Mouse (Mus musculus): Measurements from ENCODE around the gene Gxylt2. TPM values are rescaled to one million over a fixed set of nuclear protein-coding genes. Genes with fewer than 3 reads are reported as not detected.

Gxylt2 gene
- under 1 TPM; 0.66 to 0.67 TPM for total RNA-seq (2021)
- long read RNA-seq, experiment 1, full-length matches to known transcripts: 1 of 1 reads
- long read RNA-seq, experiment 1, partial matches to known transcripts: 0 of 1 reads
- long read RNA-seq, experiment 1, other reads (novel, unspliced or antisense): 0 of 1 reads
- long read RNA-seq, experiment 2, partial matches to known transcripts: 1 of 2 reads
- long read RNA-seq, experiment 2, other reads (novel, unspliced or antisense): 1 of 2 reads

DNA sequence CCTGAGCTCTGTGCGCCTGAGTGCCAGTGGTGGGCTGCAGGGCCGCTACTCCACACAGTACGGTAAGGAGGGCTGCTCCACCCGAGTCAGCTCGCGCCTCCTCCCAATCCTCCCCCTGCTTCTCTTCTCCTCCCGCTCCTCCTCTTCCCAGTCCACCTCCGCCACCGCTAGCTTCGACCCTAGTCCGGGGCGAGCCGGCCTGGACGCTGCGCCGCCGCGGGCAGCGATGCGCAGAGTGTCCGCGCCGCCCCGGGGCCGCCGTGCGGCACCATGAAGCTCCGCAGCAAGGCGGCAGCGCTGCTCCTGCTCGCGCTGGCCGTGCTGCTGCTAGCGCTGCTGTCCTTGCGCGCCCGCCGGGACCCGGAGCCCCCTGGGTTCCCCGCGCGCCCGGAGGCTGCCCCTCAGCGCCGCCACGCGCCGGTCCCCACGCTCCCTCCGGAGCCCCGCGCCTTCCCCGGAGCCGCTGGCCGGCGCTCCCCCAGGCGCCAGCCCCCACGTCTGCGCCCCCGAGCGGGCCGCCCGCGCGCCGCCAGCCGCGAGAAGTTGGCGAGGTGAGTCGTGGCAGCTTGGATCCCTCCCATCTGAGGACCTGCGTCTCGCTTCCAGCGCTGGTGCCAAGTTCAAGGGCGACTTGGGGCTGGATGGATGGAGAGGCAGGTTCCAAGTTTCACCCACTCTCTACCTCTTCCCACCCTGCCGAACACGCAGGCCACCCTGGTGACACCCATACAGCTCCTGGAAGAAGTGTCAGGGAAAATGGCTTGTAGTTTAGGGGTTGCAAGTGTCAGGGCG lies at the start of gene Gxylt2:
Gene Gxylt2 (plus strand): TSS at position 161 of the 792 bp plus-strand sequence.
- TF ChIP-seq CTCF (IDR thresholded peaks at IDR 0.05): peak; percentile 14; the same call in 1 of the 2 replicates
- DNase-seq: peak; percentile 61
- peak within 1 kb of the TSS; percentile 56 for H3K27ac ChIP-seq
- intact Hi-C loops (cut with DNase I): no loop called here
- peak within 1 kb of the TSS; percentile 73 for H3K4me3 ChIP-seq

DNA sequence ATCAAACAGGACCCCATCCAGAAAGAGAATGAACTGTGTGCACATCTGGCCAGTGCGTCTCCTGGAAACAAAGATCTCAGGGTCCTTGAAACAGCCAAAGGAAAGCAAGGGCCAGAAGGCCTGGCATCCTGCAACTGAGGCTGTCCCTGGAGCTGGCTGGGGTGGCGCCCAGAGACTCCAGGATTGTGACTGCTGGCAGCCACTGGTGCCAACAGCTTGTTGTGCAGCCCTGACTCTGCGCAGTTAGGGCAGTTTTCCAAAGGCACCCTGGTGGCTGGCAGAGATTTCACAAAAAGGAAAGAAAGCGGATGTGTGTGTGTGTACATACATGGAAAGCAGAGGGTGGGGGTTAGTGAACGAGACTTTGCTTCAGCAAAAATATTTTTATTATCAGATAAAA lies 44.1 kb upstream of the Gxylt2 start:
- H3K27ac ChIP-seq: no peak overlapping the region
- peak overlapping the region; percentile 21 for H3K4me3 ChIP-seq
- peak; percentile 86 for DNase-seq
- TF ChIP-seq CTCF (IDR thresholded peaks at IDR 0.05): peak; percentile 45
- intact Hi-C loops (cut with DNase I): no loop called here

GRCm38 (mm10) chr6:100662224-100662623 lies 42.3 kb upstream of the Gxylt2 start:
- no peak overlapping the region for H3K27ac ChIP-seq
- intact Hi-C loops (cut with DNase I): no loop called here
- no peak for DNase-seq
- no peak overlapping the region for H3K4me3 ChIP-seq
- no peak for TF ChIP-seq CTCF (IDR thresholded peaks at IDR 0.05)

DNA sequence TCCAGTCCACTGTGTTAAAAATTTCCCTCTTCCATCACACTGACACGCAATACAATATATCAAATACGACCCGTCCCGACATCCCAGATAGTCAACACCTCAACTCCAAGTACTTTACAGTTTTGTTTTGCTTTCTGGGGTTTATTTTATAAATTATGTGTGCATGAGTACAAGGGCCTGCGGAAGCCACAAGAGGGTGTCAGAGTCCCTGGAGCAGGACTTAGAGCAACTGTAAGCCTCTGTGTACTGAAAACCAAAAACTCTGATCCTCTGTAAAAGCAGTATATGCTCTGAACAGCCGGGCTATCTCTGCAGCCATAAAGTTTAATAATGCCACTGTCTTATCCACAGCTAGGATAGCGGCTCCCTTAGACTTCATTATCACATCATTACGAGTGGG lies 36.9 kb upstream of the Gxylt2 start:
- no peak overlapping the region for H3K4me3 ChIP-seq

DNA sequence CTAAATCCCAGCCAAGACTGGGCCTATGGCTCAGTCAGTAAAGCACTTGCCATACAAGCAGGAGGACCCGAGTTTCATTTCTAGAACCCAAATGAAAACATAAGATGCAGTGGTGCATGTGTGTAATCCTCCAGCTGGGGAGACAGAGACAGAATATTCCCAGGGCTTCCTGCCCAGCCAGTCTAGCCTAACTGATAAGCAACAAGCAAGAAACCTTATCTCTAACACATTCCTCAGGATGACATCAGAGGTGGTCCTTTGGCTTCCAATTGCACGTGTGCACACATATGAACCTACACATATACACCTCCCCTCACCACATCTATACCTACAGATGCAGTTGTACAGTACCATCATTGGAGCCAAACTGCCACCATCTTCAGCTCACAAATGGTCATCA lies 35.7 kb upstream of the Gxylt2 start:
- DNase-seq: no peak
- no peak for TF ChIP-seq CTCF (IDR thresholded peaks at IDR 0.05)
- H3K4me3 ChIP-seq: no peak overlapping the region
- intact Hi-C loops (cut with DNase I): no loop called here
- no peak overlapping the region for H3K27ac ChIP-seq

More for the DNA sequence above, 36.9 kb upstream of the Gxylt2 start:
- H3K27ac ChIP-seq: no peak overlapping the region
- DNase-seq: no peak
- intact Hi-C loops (cut with DNase I): no loop called here
- TF ChIP-seq CTCF (IDR thresholded peaks at IDR 0.05): peak; percentile 3; the same call in 1 of the 2 replicates

- intact Hi-C loops (cut with DNase I): no loop called here
- Histone ChIP-seq H3K27ac (peak overlapping the region; percentile 78), H3K4me3 (peak overlapping the region; percentile 85)
- TF ChIP-seq CTCF (IDR thresholded peaks at IDR 0.05): peak; percentile 19; the same call in 1 of the 2 replicates
- peak; percentile 54 for DNase-seq
Measured at GRCm38 (mm10) chr6:100670370-100670841, 34.1 kb upstream of the Gxylt2 start.

- intact Hi-C loops (cut with DNase I): no loop called here
- peak; percentile 91 for DNase-seq
- Histone ChIP-seq H3K27ac (peak within 1 kb of the TSS; percentile 78), H3K4me3 (peak within 1 kb of the TSS; percentile 85)
- TF ChIP-seq CTCF (IDR thresholded peaks at IDR 0.05): peak; percentile 23; the same call in 1 of the 2 replicates
Measured at GRCm38 (mm10) chr6:100670880-100671344, 33.6 kb upstream of the Gxylt2 start, which contains the start of gene Shq1. Gene Shq1 (minus strand): TSS chr6:100671157.

DNA sequence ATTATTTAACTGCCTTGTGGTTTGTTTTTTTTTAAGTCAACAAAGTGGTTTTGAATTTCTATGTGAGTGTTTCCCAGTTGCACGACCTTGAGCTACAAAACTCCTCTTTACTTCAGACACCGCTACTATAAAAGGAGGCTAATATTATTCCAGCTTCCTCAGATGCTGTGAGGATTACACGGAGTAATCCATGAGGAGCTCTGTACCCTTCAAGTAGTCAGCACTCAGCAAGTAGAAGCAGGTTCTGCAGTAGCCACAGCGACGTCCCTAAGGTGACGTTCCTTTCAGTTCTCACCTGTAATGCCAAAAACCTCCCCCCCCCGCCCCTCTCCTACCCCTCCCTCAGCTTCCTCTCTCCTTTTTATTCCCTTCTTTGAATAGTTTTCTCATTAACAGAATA lies 33.1 kb upstream of the Gxylt2 start:
- Histone ChIP-seq H3K27ac (no peak overlapping the region), H3K4me3 (peak overlapping the region; percentile 85)
- TF ChIP-seq CTCF (IDR thresholded peaks at IDR 0.05): no peak
- intact Hi-C loops (cut with DNase I): no loop called here
- no peak for DNase-seq

DNA sequence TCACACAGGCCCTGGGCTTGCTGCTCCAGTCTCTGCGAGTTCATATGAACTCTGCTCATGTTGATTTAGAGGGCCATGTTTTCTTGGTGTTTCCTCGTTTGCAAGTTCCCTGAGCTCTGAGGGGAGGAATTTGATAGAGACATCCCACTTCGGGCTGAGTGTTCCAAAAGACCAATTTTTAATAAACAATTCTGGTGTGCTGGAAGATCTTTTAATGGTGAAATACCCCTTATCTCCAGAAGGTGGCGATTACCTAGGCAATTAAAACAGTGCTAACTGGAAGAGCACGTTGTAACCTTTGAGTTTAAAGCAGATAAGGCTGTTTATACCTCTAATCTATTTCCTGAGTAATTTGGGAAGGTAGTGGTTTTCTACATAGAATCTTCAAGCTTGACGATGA lies 29.6 kb upstream of the Gxylt2 start:
- intact Hi-C loops (cut with DNase I): loop anchor here (1.0 kb wide), 1 partner anchor 200 kb away; no protein-coding TSS in a partner anchor
- Histone ChIP-seq H3K4me3 (no peak overlapping the region), H3K27ac (no peak overlapping the region)
- no peak for DNase-seq
- peak; percentile 73 for TF ChIP-seq CTCF (IDR thresholded peaks at IDR 0.05)

- TF ChIP-seq CTCF (IDR thresholded peaks at IDR 0.05): no peak
- intact Hi-C loops (cut with DNase I): no loop called here
- no peak overlapping the region for H3K4me3 ChIP-seq
- no peak overlapping the region for H3K27ac ChIP-seq
- DNase-seq: no peak
Measured at GRCm38 (mm10) chr6:100676461-100676860, 28.1 kb upstream of the Gxylt2 start.

- no peak for TF ChIP-seq CTCF (IDR thresholded peaks at IDR 0.05)
- no peak overlapping the region for H3K27ac ChIP-seq
- H3K4me3 ChIP-seq: no peak overlapping the region
- intact Hi-C loops (cut with DNase I): no loop called here
- no peak for DNase-seq
Measured at GRCm38 (mm10) chr6:100678636-100679035, 25.9 kb upstream of the Gxylt2 start.

DNA sequence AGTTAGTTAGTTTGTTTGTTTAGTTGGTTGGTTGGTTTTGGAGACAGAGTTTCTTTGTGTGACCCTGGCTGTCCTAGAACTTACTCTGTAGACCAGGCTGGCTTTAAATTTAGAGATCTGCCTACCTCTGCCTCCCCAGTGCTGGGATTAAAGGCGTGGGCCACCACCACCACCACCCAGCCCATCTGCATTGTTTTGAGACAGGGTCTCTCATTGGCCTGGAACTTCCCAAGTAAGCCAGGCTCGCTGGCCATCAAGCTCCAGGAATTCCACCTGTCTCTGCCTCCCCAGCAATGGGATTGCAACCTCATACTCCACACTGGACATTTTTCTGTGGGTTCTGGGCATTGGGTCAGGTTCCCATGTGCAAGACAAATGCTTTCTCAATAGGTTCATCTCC lies 18.2 kb upstream of the Gxylt2 start:
- H3K4me3 ChIP-seq: no peak overlapping the region
- TF ChIP-seq CTCF (IDR thresholded peaks at IDR 0.05): no peak
- no peak overlapping the region for H3K27ac ChIP-seq
- intact Hi-C loops (cut with DNase I): no loop called here
- no peak for DNase-seq

GRCm38 (mm10) chr6:100699986-100700385 lies 4.5 kb upstream of the Gxylt2 start:
- Histone ChIP-seq H3K4me3 (no peak overlapping the region), H3K27ac (no peak overlapping the region)
- no peak for TF ChIP-seq CTCF (IDR thresholded peaks at IDR 0.05)
- intact Hi-C loops (cut with DNase I): no loop called here
- DNase-seq: no peak

All from gastrocnemius, adult 2 months (tissue).